Comparison of ENCODE assay signal across 22 mouse cellular contexts in the genomic region with DNA sequence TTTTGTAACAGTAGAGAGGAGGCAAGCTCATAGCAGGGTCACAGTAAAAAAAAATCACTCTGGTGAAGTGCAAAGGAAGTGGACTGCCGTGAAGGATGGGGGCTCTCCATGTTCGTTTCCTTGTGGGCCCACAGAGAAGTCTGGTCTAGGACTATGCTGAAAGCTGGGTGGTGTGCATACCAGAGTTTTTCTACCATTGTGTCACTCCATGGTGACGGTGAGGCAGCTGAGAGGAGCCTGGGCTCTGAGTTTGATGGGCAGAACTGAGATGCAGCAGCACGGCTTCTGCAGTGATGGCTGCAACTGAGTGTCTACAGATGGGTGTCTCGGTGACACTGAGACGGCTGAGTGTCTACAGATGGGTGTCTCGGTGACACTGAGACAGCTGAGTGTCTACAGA.
A peak's percentile ranks its signal among the peaks of the same experiment; 100 is the strongest.
DNase-seq lines count a peak whose midpoint lies in the region; ATAC-seq and TF ChIP-seq lines count a peak whose summit lies in the region.
"Had no signal": no experiment of that assay in that cellular context is flagged by ENCODE, and none has a peak within 500 bp of the region (broad histone marks: within the 10 kb centered on the region; RNA-seq: fewer than 3 reads in every experiment).

No protein-coding gene starts in this region.

- H3K4me2 ChIP-seq in hindbrain, embryonic 11.5 days (replicated peaks; ENCODE audit: low read depth, low read length), result no peak overlapping the region
- H3K4me2 ChIP-seq in hindbrain, embryonic 13.5 days, result no peak overlapping the region
- H3K4me2 ChIP-seq in neural tube, embryonic 13.5 days, result no peak overlapping the region
- no peak overlapping the region for H3K4me2 ChIP-seq in kidney, embryonic 14.5 days (replicated peaks; ENCODE audit: low read depth, low read length)
- H3K4me2 ChIP-seq: embryonic facial prominence, embryonic 15.5 days; stomach, embryonic 15.5 days had no signal

- H3K36me3 ChIP-seq in hindbrain, embryonic 11.5 days (ENCODE audit: control insufficient read depth, insufficient read depth, low read length), result no peaks in the 10 kb centered on the region
- H3K36me3 ChIP-seq in hindbrain, embryonic 13.5 days, result no peaks in the 10 kb centered on the region
- no peaks in the 10 kb centered on the region for H3K36me3 ChIP-seq in neural tube, embryonic 13.5 days
- H3K36me3 ChIP-seq in kidney, embryonic 14.5 days (ENCODE audit: control insufficient read depth, insufficient read depth, low read length), result no peaks in the 10 kb centered on the region
- H3K36me3 ChIP-seq: embryonic facial prominence, embryonic 15.5 days; stomach, embryonic 15.5 days had no signal

- H3K4me3 ChIP-seq in hindbrain, embryonic 11.5 days (ENCODE audit: low read depth, low read length), result no peak overlapping the region
- H3K4me3 ChIP-seq in hindbrain, embryonic 13.5 days, result no peak overlapping the region
- no peak overlapping the region for H3K4me3 ChIP-seq in neural tube, embryonic 13.5 days
- no peak overlapping the region for H3K4me3 ChIP-seq in cerebellum, adult 2 months (replicated peaks; ENCODE audit: insufficient read depth, low read depth, low read length)
- H3K4me3 ChIP-seq in kidney, embryonic 14.5 days (ENCODE audit: low read length), result no peak overlapping the region
- H3K4me3 ChIP-seq: embryonic facial prominence, embryonic 15.5 days; heart, adult 2 months; layer of hippocampus, adult 2 months; myocyte; stomach, embryonic 15.5 days had no signal

- H3K27me3 ChIP-seq in hindbrain, embryonic 11.5 days (ENCODE audit: control insufficient read depth, insufficient read depth, low read length), result no peaks in the 10 kb centered on the region
- H3K27me3 ChIP-seq in hindbrain, embryonic 13.5 days, result no peaks in the 10 kb centered on the region
- H3K27me3 ChIP-seq in neural tube, embryonic 13.5 days, result no peaks in the 10 kb centered on the region
- H3K27me3 ChIP-seq in cerebellum, adult 2 months (ENCODE audit: control insufficient read depth, insufficient read depth, low read length), result no peaks in the 10 kb centered on the region
- H3K27me3 ChIP-seq in kidney, embryonic 14.5 days (ENCODE audit: control insufficient read depth, insufficient read depth, low read length), result no peaks in the 10 kb centered on the region
- H3K27me3 ChIP-seq: embryonic facial prominence, embryonic 15.5 days; stomach, embryonic 15.5 days had no signal

- H3K27ac ChIP-seq in hindbrain, embryonic 11.5 days (ENCODE audit: low read depth, low read length), result no peak overlapping the region
- H3K27ac ChIP-seq in hindbrain, embryonic 13.5 days, result no peak overlapping the region
- H3K27ac ChIP-seq in neural tube, embryonic 13.5 days (replicated peaks), result 0 out of 2 replicates have a peak overlapping the region, but pooled peaks have one; percentile 3
- H3K27ac ChIP-seq in cerebellum, adult 2 months (ENCODE audit: insufficient read depth, low read length), result no peak overlapping the region
- H3K27ac ChIP-seq in kidney, embryonic 14.5 days (ENCODE audit: low read depth, low read length), result no peak overlapping the region
- H3K27ac ChIP-seq: embryonic facial prominence, embryonic 15.5 days; heart, adult 2 months; layer of hippocampus, adult 2 months; macrophage; stomach, embryonic 15.5 days had no signal

- H3K4me1 ChIP-seq in hindbrain, embryonic 11.5 days (replicated peaks; ENCODE audit: control insufficient read depth, insufficient read depth, low read length), result no peaks in the 10 kb centered on the region
- H3K4me1 ChIP-seq in hindbrain, embryonic 13.5 days (replicated peaks), result peaks cover 30% of the 10 kb centered on the region
- H3K4me1 ChIP-seq in neural tube, embryonic 13.5 days (replicated peaks), result peaks cover 40% of the 10 kb centered on the region
- H3K4me1 ChIP-seq in cerebellum, adult 2 months (ENCODE audit: control insufficient read depth, insufficient read depth, low read length), result 0 out of 2 replicates have a peak, but pooled peaks cover 6% of the 10 kb centered on the region
- H3K4me1 ChIP-seq in kidney, embryonic 14.5 days (ENCODE audit: control insufficient read depth, insufficient read depth, low read length), result peaks cover 29% of the 10 kb centered on the region; the same call in 1 of the 2 replicates

- DNase-seq in embryo, embryonic 10.5 days (ENCODE audit: low spot score), result peak; percentile 24
- no peak for DNase-seq in embryo, embryonic 9.5 days (ENCODE audit: extremely low spot score)
- DNase-seq in hindbrain, embryonic 11.5 days (ENCODE audit: low spot score), result peak; percentile 44
- no peak for DNase-seq in neural tube, embryonic 10.5 days (ENCODE audit: extremely low spot score, low spot score)
- no peak for DNase-seq in cerebellum, adult 2 months
- DNase-seq: adrenal gland, postnatal 14 days; cerebellum, adult 9-11 months; gastrocnemius, postnatal 25 days; heart, adult 2 months; heart, postnatal 4 days; kidney, adult 9 months; kidney, postnatal 25 days; thymus, postnatal 25 days had no signal

- no peak overlapping the region for H3K9ac ChIP-seq in hindbrain, embryonic 11.5 days (ENCODE audit: low read depth, low read length)
- no peak overlapping the region for H3K9ac ChIP-seq in hindbrain, embryonic 13.5 days
- no peak overlapping the region for H3K9ac ChIP-seq in neural tube, embryonic 13.5 days
- H3K9ac ChIP-seq in kidney, embryonic 14.5 days (ENCODE audit: low read depth, low read length), result no peak overlapping the region
- H3K9ac ChIP-seq: embryonic facial prominence, embryonic 15.5 days; stomach, embryonic 15.5 days had no signal

- H3K9me3 ChIP-seq in hindbrain, embryonic 11.5 days (ENCODE audit: control insufficient read depth, low read length), result no peaks in the 10 kb centered on the region
- no peaks in the 10 kb centered on the region for H3K9me3 ChIP-seq in hindbrain, embryonic 13.5 days
- no peaks in the 10 kb centered on the region for H3K9me3 ChIP-seq in neural tube, embryonic 13.5 days
- no peaks in the 10 kb centered on the region for H3K9me3 ChIP-seq in kidney, embryonic 14.5 days (ENCODE audit: control insufficient read depth, low read length)
- H3K9me3 ChIP-seq: embryonic facial prominence, embryonic 15.5 days; stomach, embryonic 15.5 days had no signal

- ATAC-seq in hindbrain, embryonic 11.5 days (ENCODE audit: low FRiP score), result peak; percentile 43; the same call in 1 of the 2 replicates
- ATAC-seq in hindbrain, embryonic 13.5 days (ENCODE audit: low FRiP score), result no peak
- no peak for ATAC-seq in neural tube, embryonic 13.5 days (ENCODE audit: low read depth)
- no peak for ATAC-seq in kidney, embryonic 14.5 days (ENCODE audit: low FRiP score, low TSS enrichment)
- ATAC-seq: lung, postnatal 0 days had no signal

- 49% methylated on average over 7 of the region's 7 CpGs for WGBS in hindbrain, embryonic 11.5 days
- WGBS in hindbrain, embryonic 13.5 days, result 34% methylated on average over 7 of the region's 7 CpGs
- WGBS in neural tube, embryonic 13.5 days, result 40% methylated on average over 7 of the region's 7 CpGs
- 72% methylated on average over 7 of the region's 7 CpGs for WGBS in cerebellum, adult 2 months
- 78% methylated on average over 7 of the region's 7 CpGs for WGBS in kidney, embryonic 14.5 days

- no peak for TF ChIP-seq POLR2A in cerebellum, adult 2 months (IDR thresholded peaks at IDR 0.05; ENCODE audit: borderline replicate concordance, insufficient read depth, low read length)

- TF ChIP-seq CTCF in cerebellum, adult 2 months (IDR thresholded peaks at IDR 0.05; ENCODE audit: borderline replicate concordance, insufficient read depth, low read depth, low read length), result no peak

Comparison
In these comparisons a context has a peak if more than half of its experiments do, and no peak if none do; other contexts are left out.
1. DNase-seq: peak in embryo, embryonic 10.5 days (single experiment) and hindbrain, embryonic 11.5 days (single experiment); none in embryo, embryonic 9.5 days (single experiment), neural tube, embryonic 10.5 days (single experiment) and cerebellum, adult 2 months (0 of 2).